8 mouse cellular contexts compared by ENCODE assay signal in genomic region chr5:74536180-74536947, GRCm38 (mm10). TPM values are rescaled to one million over a fixed set of nuclear protein-coding genes. Genes with fewer than 3 reads are reported as not detected.
A peak's percentile ranks its signal among the peaks of the same experiment; 100 is the strongest.
DNase-seq lines count a peak whose midpoint lies in the region; ATAC-seq and TF ChIP-seq lines count a peak whose summit lies in the region.

No protein-coding gene starts in this region.

- H3K27ac ChIP-seq in spleen, adult 2 months (ENCODE audit: insufficient read depth, low read length): peak overlapping the region; percentile 95; the same call in 1 of the 2 replicates
- H3K27ac ChIP-seq in limb, embryonic 15.5 days: peak overlapping the region; percentile 96; the same call in 1 of the 2 replicates

- WGBS in spleen, adult 2 months: 41% methylated on average over 12 of the region's 12 CpGs
- 38% methylated on average over 12 of the region's 12 CpGs for WGBS in limb, embryonic 15.5 days

- H3K9ac ChIP-seq in limb, embryonic 15.5 days: peak overlapping the region; percentile 90

- peak; percentile 23 for DNase-seq in CD4-positive, CD25-positive, alpha-beta regulatory T cell, adult 2 months (ENCODE audit: low read depth, low spot score)
- DNase-seq in spleen, adult 2 months (ENCODE audit: low read depth in 1 of 2, low spot score in 2 of 2): no peak
- DNase-seq in spleen, postnatal 10 days (ENCODE audit: low spot score in 2 of 2): no peak
- DNase-seq in frontal cortex, postnatal 25 days (ENCODE audit: low spot score in 2 of 2): no peak
- no peak for DNase-seq in cerebellum, postnatal 25 days
- DNase-seq in gastrocnemius, postnatal 4 days (ENCODE audit: low spot score in 2 of 2): no peak

- no peaks in the 10 kb centered on the region for H3K27me3 ChIP-seq in spleen, adult 2 months (ENCODE audit: control insufficient read depth, insufficient read depth, low read length)
- no peaks in the 10 kb centered on the region for H3K27me3 ChIP-seq in limb, embryonic 15.5 days

- no peak for TF ChIP-seq POLR2A in spleen, adult 2 months (IDR thresholded peaks at IDR 0.05; ENCODE audit: low read depth, low read length)

- TF ChIP-seq CTCF in spleen, adult 2 months (IDR thresholded peaks at IDR 0.05; ENCODE audit: extremely low read depth, insufficient read depth, insufficient read length, insufficient replicate concordance): no peak

- peak overlapping the region; percentile 81 for H3K4me3 ChIP-seq in spleen, adult 2 months (ENCODE audit: extremely low read depth, insufficient read depth, insufficient read length)
- H3K4me3 ChIP-seq in limb, embryonic 15.5 days: peak overlapping the region; percentile 91

- no peaks in the 10 kb centered on the region for H3K9me3 ChIP-seq in limb, embryonic 15.5 days

- H3K4me1 ChIP-seq in spleen, adult 2 months (ENCODE audit: control insufficient read depth, insufficient read depth, insufficient read length): peaks cover 6% of the 10 kb centered on the region
- H3K4me1 ChIP-seq in limb, embryonic 15.5 days: peaks cover 15% of the 10 kb centered on the region

- peaks cover 6% of the 10 kb centered on the region for H3K36me3 ChIP-seq in spleen, adult 2 months (ENCODE audit: control insufficient read depth, insufficient read depth, low read length)
- peaks cover 12% of the 10 kb centered on the region; the same call in 1 of the 2 replicates for H3K36me3 ChIP-seq in limb, embryonic 15.5 days

- peak overlapping the region; percentile 55 for H3K4me2 ChIP-seq in limb, embryonic 15.5 days

- ATAC-seq in CD4-positive, CD25-positive, alpha-beta regulatory T cell, adult 4 months: no peak
- no peak for ATAC-seq in limb, embryonic 15.5 days (ENCODE audit: insufficient number of reproducible peaks, low FRiP score, low TSS enrichment, low read depth)

RNA-seq across cellular contexts. Expression of gene Fip1l1, which starts 1.1 kb away (rescaled TPM):
- 10 to 100 TPM; 67.8 to 84.8 TPM for polyA plus RNA-seq in CD4-positive, CD25-positive, alpha-beta regulatory T cell, adult 4 months (2017; shearing (Covaris generic))
- 18.6 and 21.1 TPM in 2 replicates for polyA plus RNA-seq in spleen, adult 2 months (2012; rRNA removed)
- 83.4 and 85.2 TPM in 2 replicates for polyA plus RNA-seq in limb, embryonic 15.5 days (2015; fragmentation: Nextera tagmentation; extraction: Ambion mirVana)
- total RNA-seq in gastrocnemius, postnatal 4 days (2021): 10 to 100 TPM; 52.0 to 54.2 TPM

RNA-seq across cellular contexts. Expression of gene Scfd2, which starts 4.8 kb away (rescaled TPM):
- polyA plus RNA-seq in CD4-positive, CD25-positive, alpha-beta regulatory T cell, adult 4 months (2017; shearing (Covaris generic)): 10 to 100 TPM; 18.6 to 20.9 TPM
- polyA plus RNA-seq in spleen, adult 2 months (2012; rRNA removed): 9.5 and 10.9 TPM in 2 replicates
- polyA plus RNA-seq in limb, embryonic 15.5 days (2015; fragmentation: Nextera tagmentation; extraction: Ambion mirVana): 21.2 and 26.6 TPM in 2 replicates
- total RNA-seq in gastrocnemius, postnatal 4 days (2021): 10 to 100 TPM; 14.2 to 14.3 TPM
